Mouse (Mus musculus) limb, embryonic 11.5 days (tissue): ENCODE data around the gene Slc6a21. TPM values are rescaled to one million over a fixed set of nuclear protein-coding genes. Genes with fewer than 3 reads are reported as not detected.
"Not testable (repeated sequence)": the region's sequence is repeated elsewhere in the genome, so short reads cannot be mapped to it uniquely, and the experiment has no call there.

Experiments
- ATAC-seq: fragments of 200-750 bp; cut with Nextera tagmentation; 2 replicates; pipeline ENCODE4 v1.8.0; 2017; ENCODE audit warnings: low read depth; ENCODE audit not compliant: insufficient number of reproducible peaks, low FRiP score, low TSS enrichment
- DNase-seq: peaks from one replicate; pipeline ENCODE4 v3.0.0-alpha.2; 2015; ENCODE audit warnings: low spot score
- H3K27ac ChIP-seq: fragments of 300-500 bp; sonication (generic); replicated peaks from 2 replicates; pipeline ENCODE4 v1.5.1; 2014; ENCODE audit warnings: low read depth, mild to moderate bottlenecking, low read length
- H3K27me3 ChIP-seq: fragments of 300-500 bp; sonication (generic); 2 replicates; pipeline ENCODE4 v1.6.1; 2014; ENCODE audit warnings: mild to moderate bottlenecking, low read length, mixed read lengths; ENCODE audit not compliant: control insufficient read depth, insufficient read depth
- H3K36me3 ChIP-seq: fragments of 300-500 bp; sonication (generic); 2 replicates; pipeline ENCODE4 v1.6.1; 2014; ENCODE audit warnings: mild to moderate bottlenecking, low read length, moderate library complexity, mixed read lengths; ENCODE audit not compliant: control insufficient read depth, insufficient read depth
- H3K4me1 ChIP-seq: fragments of 300-500 bp; sonication (generic); 2 replicates; pipeline ENCODE4 v1.6.1; 2014; ENCODE audit warnings: low read length, mixed read lengths; ENCODE audit not compliant: control insufficient read depth, insufficient read depth
- H3K4me2 ChIP-seq: fragments of 300-500 bp; sonication (generic); 2 replicates; pipeline ENCODE4 v1.6.1; 2014; ENCODE audit warnings: low read depth, mild to moderate bottlenecking, moderate library complexity; ENCODE audit not compliant: severe bottlenecking
- H3K4me3 ChIP-seq: fragments of 300-500 bp; sonication (generic); 2 replicates; pipeline ENCODE4 v1.5.1; 2014; ENCODE audit warnings: low read depth, low read length
- H3K9ac ChIP-seq: fragments of 300-500 bp; sonication (generic); 2 replicates; pipeline ENCODE4 v1.6.1; 2014; ENCODE audit warnings: mild to moderate bottlenecking, low read length
- H3K9me3 ChIP-seq: fragments of 300-500 bp; sonication (generic); 2 replicates; pipeline ENCODE4 v1.6.1; 2016; ENCODE audit warnings: low read length; ENCODE audit not compliant: control insufficient read depth
- WGBS: fragments of 180-500 bp; shearing (Covaris S2); extraction: QIAGEN DNeasy Blood & Tissue Kit; methylation state at CpG from one replicate; pipeline ENCODE4 v1.1.7; 2014; 5-methylcytosine and 5-hydroxymethylcytosine counted together
- polyA plus RNA-seq: library from polyadenylated mRNA; unstranded; fragments of >200 nt; fragmentation: Nextera tagmentation; extraction: Ambion mirVana; gene quantifications from 2 replicates; pipeline ENCODE4 v1.2.1, GENCODE M21; 2014

The Slc6a21 gene
- polyA plus RNA-seq, 1 experiment from 2014 or later, result not detected

- Histone ChIP-seq H3K4me2 (peak overlapping the region; percentile 48; the same call in 1 of the 2 replicates), H3K9ac (no peak overlapping the region), H3K27me3 (peaks cover 3% of the 10 kb centered on the region; the same call in 1 of the 2 replicates), H3K4me3 (no peak overlapping the region), H3K4me1 (0 out of 2 replicates have a peak, but pooled peaks cover 6% of the 10 kb centered on the region), H3K36me3 (no peaks in the 10 kb centered on the region), H3K9me3 (no peaks in the 10 kb centered on the region), H3K27ac (no peak overlapping the region)
- no peak for ATAC-seq
- WGBS, result 78% methylated on average over 6 of the region's 6 CpGs
- no peak for DNase-seq
Measured at GRCm38 (mm10) chr7:45241389-45241749, 35.9 kb upstream of the Slc6a21 start.

GRCm38 (mm10) chr7:45247666-45248065 is 29.6 kb upstream of the Slc6a21 start:
- DNase-seq, result no peak

GRCm38 (mm10) chr7:45253806-45254205 is 23.5 kb upstream of the Slc6a21 start:
- no peak overlapping the region for H3K27ac ChIP-seq
- H3K4me3 ChIP-seq, result no peak overlapping the region
- H3K4me2 ChIP-seq, result no peak overlapping the region
- no peaks in the 10 kb centered on the region for H3K36me3 ChIP-seq
- H3K27me3 ChIP-seq, result no peaks in the 10 kb centered on the region
- no peaks in the 10 kb centered on the region for H3K9me3 ChIP-seq
- no peak for ATAC-seq
- H3K4me1 ChIP-seq, result no peaks in the 10 kb centered on the region
- H3K9ac ChIP-seq, result no peak overlapping the region
- DNase-seq, result no peak
- WGBS, result 92% methylated on average over 8 of the region's 8 CpGs

More at GRCm38 (mm10) chr7:45247666-45248065, 29.6 kb upstream of the Slc6a21 start:
- Histone ChIP-seq H3K27me3 (no peaks in the 10 kb centered on the region), H3K4me3 (no peak overlapping the region), H3K9me3 (no peaks in the 10 kb centered on the region), H3K4me2 (no peak overlapping the region), H3K27ac (no peak overlapping the region), H3K9ac (no peak overlapping the region), H3K4me1 (no peaks in the 10 kb centered on the region), H3K36me3 (no peaks in the 10 kb centered on the region)
- ATAC-seq, result no peak
- 30% methylated on average over 3 of the region's 3 CpGs for WGBS

- WGBS, result 85% methylated on average over 5 of the region's 7 CpGs
- DNase-seq, H3K27ac ChIP-seq, H3K9ac ChIP-seq, ATAC-seq, H3K4me3 ChIP-seq, H3K4me2 ChIP-seq, H3K36me3 ChIP-seq, H3K4me1 ChIP-seq, H3K27me3 ChIP-seq, H3K9me3 ChIP-seq: not testable (repeated sequence)
Measured at GRCm38 (mm10) chr7:45255822-45256221, 21.5 kb upstream of the Slc6a21 start.

GRCm38 (mm10) chr7:45257063-45257840 is 20.1 kb upstream of the Slc6a21 start:
- WGBS, result 59% methylated on average over 11 of the region's 11 CpGs
- Histone ChIP-seq H3K4me1 (no peaks in the 10 kb centered on the region), H3K36me3 (no peaks in the 10 kb centered on the region), H3K4me2 (no peak overlapping the region), H3K9ac (no peak overlapping the region), H3K27ac (no peak overlapping the region), H3K27me3 (no peaks in the 10 kb centered on the region), H3K9me3 (no peaks in the 10 kb centered on the region), H3K4me3 (no peak overlapping the region)
- DNase-seq (no peak), ATAC-seq (no peak)

GRCm38 (mm10) chr7:45259281-45259680 is 18.0 kb upstream of the Slc6a21 start:
- no peak for ATAC-seq
- H3K9ac ChIP-seq, result no peak overlapping the region
- 82% methylated on average over 8 of the region's 8 CpGs for WGBS

GRCm38 (mm10) chr7:45262266-45262665 is 15.0 kb upstream of the Slc6a21 start:
- no peak overlapping the region for H3K9ac ChIP-seq
- H3K27ac ChIP-seq, result no peak overlapping the region
- H3K9me3 ChIP-seq, result no peaks in the 10 kb centered on the region
- 64% methylated on average over 7 of the region's 7 CpGs for WGBS
- no peak overlapping the region for H3K4me2 ChIP-seq
- DNase-seq (no peak), ATAC-seq (no peak)
- no peaks in the 10 kb centered on the region for H3K27me3 ChIP-seq
- no peak overlapping the region for H3K4me3 ChIP-seq
- no peaks in the 10 kb centered on the region for H3K4me1 ChIP-seq
- H3K36me3 ChIP-seq, result no peaks in the 10 kb centered on the region

More at GRCm38 (mm10) chr7:45259281-45259680, 18.0 kb upstream of the Slc6a21 start:
- Histone ChIP-seq H3K4me2 (no peak overlapping the region), H3K36me3 (no peaks in the 10 kb centered on the region), H3K9me3 (no peaks in the 10 kb centered on the region), H3K27ac (no peak overlapping the region), H3K4me3 (no peak overlapping the region), H3K4me1 (no peaks in the 10 kb centered on the region), H3K27me3 (no peaks in the 10 kb centered on the region)
- no peak for DNase-seq

- Histone ChIP-seq H3K4me2 (no peak overlapping the region), H3K4me1 (peaks cover 5% of the 10 kb centered on the region), H3K36me3 (no peaks in the 10 kb centered on the region), H3K4me3 (no peak overlapping the region), H3K27me3 (no peaks in the 10 kb centered on the region), H3K9ac (no peak overlapping the region), H3K27ac (no peak overlapping the region), H3K9me3 (no peaks in the 10 kb centered on the region)
- no peak for ATAC-seq
- DNase-seq, result no peak
- WGBS, result 63% methylated on average over 7 of the region's 7 CpGs
Measured at GRCm38 (mm10) chr7:45263006-45263607, 14.2 kb upstream of the Slc6a21 start.
